Mouse (Mus musculus) heart, postnatal 14 days (tissue): ENCODE results near the gene Pear1. TPM values are rescaled to one million over a fixed set of nuclear protein-coding genes. Genes with fewer than 3 reads are reported as not detected.

ENCODE experiments used
- DNase-seq, 2 experiments: peaks; one replicate each; pipeline ENCODE4 v3.0.0; 2021 to 2022
- intact Hi-C: fragments of 180-260 bp; cut with DNase I; formaldehyde crosslinking; loops from one replicate; pipeline ENCODE4 v1.15.1; 2025
- total RNA-seq, 2 experiments: library from RNA; stranded (reverse); gene quantifications; 2 replicates each; pipeline ENCODE4 v1.2.3; 2021

Pear1 gene
- total RNA-seq, 2 experiments from 2014 or later: 25.5 to 32.4 TPM

GRCm38 (mm10) chr3:87742735-87743134, 81.4 kb downstream of the Pear1 start:
- DNase-seq: no peak
- intact Hi-C loops: no loop called here

GRCm38 (mm10) chr3:87742013-87742412, 82.1 kb downstream of the Pear1 start:
- no peak for DNase-seq
- intact Hi-C loops: no loop called here

- intact Hi-C loops: no loop called here
- DNase-seq: no peak
These were observed 85.2 kb downstream of the Pear1 start for GRCm38 (mm10) chr3:87738906-87739305.

GRCm38 (mm10) chr3:87735335-87735734, 88.8 kb downstream of the Pear1 start:
- intact Hi-C loops: no loop called here
- no peak for DNase-seq

GRCm38 (mm10) chr3:87733984-87734761, 89.9 kb downstream of the Pear1 start:
- DNase-seq: no peak
- intact Hi-C loops: no loop called here

GRCm38 (mm10) chr3:87733098-87733497, 91.0 kb downstream of the Pear1 start:
- no peak for DNase-seq
- intact Hi-C loops: no loop called here

- intact Hi-C loops: no loop called here
- no peak for DNase-seq
These were observed 95.4 kb downstream of the Pear1 start for GRCm38 (mm10) chr3:87728696-87729095.

GRCm38 (mm10) chr3:87726191-87726590, 97.9 kb downstream of the Pear1 start:
- no peak for DNase-seq
- intact Hi-C loops: no loop called here

GRCm38 (mm10) chr3:87725396-87726160, 98.5 kb downstream of the Pear1 start:
- intact Hi-C loops: no loop called here
- DNase-seq: no peak

GRCm38 (mm10) chr3:87724556-87724955, 99.5 kb downstream of the Pear1 start:
- no peak for DNase-seq
- intact Hi-C loops: no loop called here

GRCm38 (mm10) chr3:87718525-87718924, 105.6 kb downstream of the Pear1 start:
- intact Hi-C loops: no loop called here
- no peak for DNase-seq

Other genes starting within 250 kb of the Pear1 start
- 10 to 100 TPM; 20.7 to 22.7 TPM for gene Arhgef11, start 206.7 kb downstream of the Pear1 start, total RNA-seq
- gene Lrrc71, start 75.7 kb downstream of the Pear1 start, total RNA-seq: under 1 TPM; 0.44 to 0.48 TPM
- gene Ntrk1, start 29.1 kb downstream of the Pear1 start, total RNA-seq: under 1 TPM; 0.29 to 0.31 TPM
- gene Insrr, start 27.4 kb downstream of the Pear1 start, total RNA-seq: under 1 TPM; 0.24 TPM
- gene Sh2d2a, start 22.4 kb upstream of the Pear1 start, total RNA-seq: 1 to 10 TPM in 1 of 2 experiments, under 1 TPM in 1; 0.14 to 2.2 TPM
- 10 to 100 TPM; 47.8 to 49.3 TPM for gene Prcc, start 61.3 kb upstream of the Pear1 start, total RNA-seq
- 10 to 100 TPM; 88.2 to 91.9 TPM for gene Hdgf, start 82.0 kb upstream of the Pear1 start, total RNA-seq
- 10 to 100 TPM; 65.8 to 71.0 TPM for gene Mrpl24, start 95.2 kb upstream of the Pear1 start, total RNA-seq
- gene Isg20l2, start 106.0 kb upstream of the Pear1 start, total RNA-seq: 10 to 100 TPM; 15.7 TPM
- gene Rrnad1, start 106.4 kb upstream of the Pear1 start, total RNA-seq: 1 to 10 TPM; 6.9 to 8.5 TPM
- gene Crabp2, start 124.4 kb upstream of the Pear1 start, total RNA-seq: under 1 TPM; 0.31 to 0.56 TPM
- 10 to 100 TPM; 32.5 to 39.0 TPM for gene Nes, start 146.8 kb upstream of the Pear1 start, total RNA-seq
- gene Bcan, start 175.9 kb upstream of the Pear1 start, total RNA-seq: under 1 TPM; 0.15 to 0.29 TPM
- gene Hapln2, start 203.3 kb upstream of the Pear1 start, total RNA-seq: not detected
- gene Gpatch4, start 218.8 kb upstream of the Pear1 start, total RNA-seq: 1 to 10 TPM; 6.6 to 9.0 TPM
- 10 to 100 TPM; 61.0 to 61.1 TPM for gene Naxe, start 234.2 kb upstream of the Pear1 start, total RNA-seq